23 mouse cellular contexts compared by ENCODE assay signal in the genomic region with DNA sequence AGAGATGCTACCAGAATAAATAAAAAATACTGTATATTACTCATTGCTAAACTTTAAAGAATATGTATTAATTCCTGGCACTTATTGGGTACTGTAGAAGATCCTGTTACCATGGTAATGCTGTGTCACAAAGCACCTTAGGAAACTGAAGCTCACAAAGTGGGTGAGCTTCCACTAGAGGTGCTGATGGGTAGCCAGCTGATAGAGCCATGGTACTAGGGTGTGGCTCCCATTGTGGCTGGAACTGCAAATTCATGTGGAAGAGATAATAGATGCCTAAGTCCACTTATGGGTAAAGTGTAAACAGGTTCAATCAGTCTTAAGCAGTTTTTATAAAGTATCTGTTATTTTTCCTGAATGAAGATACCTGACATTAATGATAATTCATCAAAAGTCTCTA.
A peak's percentile ranks its signal among the peaks of the same experiment; 100 is the strongest.
DNase-seq lines count a peak whose midpoint lies in the region; ATAC-seq and TF ChIP-seq lines count a peak whose summit lies in the region.
"Had no signal": no experiment of that assay in that cellular context is flagged by ENCODE, and none has a peak within 500 bp of the region (broad histone marks: within the 10 kb centered on the region; RNA-seq: fewer than 3 reads in every experiment).

No protein-coding gene starts in this region.

- no peak for DNase-seq in forebrain, postnatal 0 days
- DNase-seq in lung, postnatal 0 days (ENCODE audit: low spot score), result no peak
- DNase-seq in lung, adult 18-20 months, result no peak
- no peak for DNase-seq in liver, embryonic 13.5 days
- DNase-seq in kidney, adult 2 months, result no peak
- no peak for DNase-seq in B cell, adult 2 months
- DNase-seq in adrenal gland, adult 2 months, result no peak
- DNase-seq: adrenal gland, postnatal 10 days; cerebellum, adult 9-10 months; gastrocnemius, postnatal 14 days; heart, adult 18-20 months; heart, postnatal 14 days; kidney, adult 18-20 months; left cerebral cortex, postnatal 4 days had no signal

- peaks cover 6% of the 10 kb centered on the region; the same call in 1 of the 2 replicates for H3K4me1 ChIP-seq in forebrain, postnatal 0 days (ENCODE audit: insufficient read depth)
- peaks cover 12% of the 10 kb centered on the region for H3K4me1 ChIP-seq in forebrain, embryonic 13.5 days
- H3K4me1 ChIP-seq in lung, postnatal 0 days (ENCODE audit: insufficient read depth, low read depth, low read length), result no peaks in the 10 kb centered on the region
- no peaks in the 10 kb centered on the region for H3K4me1 ChIP-seq in liver, embryonic 13.5 days (replicated peaks)
- H3K4me1 ChIP-seq in kidney, adult 2 months (ENCODE audit: control insufficient read depth, insufficient read depth, low read length), result no peaks in the 10 kb centered on the region
- H3K4me1 ChIP-seq: heart, embryonic 13.5 days; limb, embryonic 15.5 days had no signal

- TF ChIP-seq EP300 in lung, postnatal 0 days (IDR thresholded peaks at IDR 0.05), result no peak

- H3K4me3 ChIP-seq in forebrain, postnatal 0 days (ENCODE audit: low read depth, low read length), result no peak overlapping the region
- H3K4me3 ChIP-seq in forebrain, embryonic 13.5 days, result no peak overlapping the region
- H3K4me3 ChIP-seq in lung, postnatal 0 days (ENCODE audit: low read depth, low read length), result no peak overlapping the region
- no peak overlapping the region for H3K4me3 ChIP-seq in liver, embryonic 13.5 days (replicated peaks)
- no peak overlapping the region for H3K4me3 ChIP-seq in kidney, adult 2 months (ENCODE audit: insufficient read depth, low read depth, low read length)
- H3K4me3 ChIP-seq: heart, embryonic 13.5 days; hindbrain, embryonic 12.5 days; limb, embryonic 15.5 days had no signal

- no peak overlapping the region for H3K4me2 ChIP-seq in forebrain, postnatal 0 days (ENCODE audit: low read depth)
- no peak overlapping the region for H3K4me2 ChIP-seq in forebrain, embryonic 13.5 days
- no peak overlapping the region for H3K4me2 ChIP-seq in lung, postnatal 0 days (replicated peaks; ENCODE audit: low read depth, low read length)
- no peak overlapping the region for H3K4me2 ChIP-seq in liver, embryonic 13.5 days
- H3K4me2 ChIP-seq: heart, embryonic 13.5 days; hindbrain, embryonic 12.5 days; limb, embryonic 15.5 days; midbrain, embryonic 11.5 days had no signal

- no peak for TF ChIP-seq POLR2A in kidney, adult 2 months (IDR thresholded peaks at IDR 0.05; ENCODE audit: low read depth, low read length)

- H3K9ac ChIP-seq in forebrain, postnatal 0 days, result no peak overlapping the region
- no peak overlapping the region for H3K9ac ChIP-seq in forebrain, embryonic 13.5 days
- no peak overlapping the region for H3K9ac ChIP-seq in lung, postnatal 0 days (replicated peaks; ENCODE audit: low read depth)
- no peak overlapping the region for H3K9ac ChIP-seq in liver, embryonic 13.5 days
- H3K9ac ChIP-seq: heart, embryonic 13.5 days; hindbrain, embryonic 12.5 days; limb, embryonic 15.5 days had no signal

- H3K27ac ChIP-seq in forebrain, postnatal 0 days (ENCODE audit: low read depth, low read length), result no peak overlapping the region
- H3K27ac ChIP-seq in forebrain, embryonic 13.5 days, result no peak overlapping the region
- H3K27ac ChIP-seq in lung, postnatal 0 days (ENCODE audit: low read length), result no peak overlapping the region
- H3K27ac ChIP-seq in liver, embryonic 13.5 days, result no peak overlapping the region
- H3K27ac ChIP-seq in kidney, adult 2 months (ENCODE audit: insufficient read depth, low read depth, low read length), result no peak overlapping the region
- H3K27ac ChIP-seq: heart, embryonic 13.5 days; hindbrain, embryonic 12.5 days; kidney, postnatal 0 days; limb, embryonic 15.5 days; macrophage had no signal

- H3K36me3 ChIP-seq in forebrain, postnatal 0 days (ENCODE audit: insufficient read depth), result no peaks in the 10 kb centered on the region
- no peaks in the 10 kb centered on the region for H3K36me3 ChIP-seq in forebrain, embryonic 13.5 days (ENCODE audit: poor library complexity, severe bottlenecking)
- no peaks in the 10 kb centered on the region for H3K36me3 ChIP-seq in lung, postnatal 0 days (ENCODE audit: insufficient read depth, low read length)
- peaks cover 25% of the 10 kb centered on the region for H3K36me3 ChIP-seq in liver, embryonic 13.5 days
- no peaks in the 10 kb centered on the region for H3K36me3 ChIP-seq in kidney, adult 2 months (ENCODE audit: control insufficient read depth, insufficient read depth, low read length)
- H3K36me3 ChIP-seq: heart, embryonic 13.5 days; hindbrain, embryonic 12.5 days; limb, embryonic 15.5 days had no signal

- TF ChIP-seq CTCF in forebrain, postnatal 0 days (IDR thresholded peaks at IDR 0.05; ENCODE audit: low read depth), result peak; percentile 25; the same call in 1 of the 2 replicates
- peak; percentile 3; the same call in 1 of the 2 replicates for TF ChIP-seq CTCF in lung, postnatal 0 days (IDR thresholded peaks at IDR 0.05)
- TF ChIP-seq CTCF in kidney, adult 2 months (conservative IDR thresholded peaks at IDR 0.05; ENCODE audit: insufficient read depth, insufficient read length, low read depth, low read length), result no peak

- no peak for ATAC-seq in forebrain, postnatal 0 days
- ATAC-seq in forebrain, embryonic 13.5 days, result no peak
- no peak for ATAC-seq in lung, postnatal 0 days
- ATAC-seq in liver, embryonic 13.5 days (ENCODE audit: low read depth), result peak; percentile 53
- ATAC-seq: activated CD4-positive, CD25-positive, alpha-beta regulatory T cell, adult 4 months; CD4-positive, CD25-positive, alpha-beta regulatory T cell, adult 4 months had no signal

- H3K9me3 ChIP-seq in forebrain, postnatal 0 days (ENCODE audit: low read length), result no peaks in the 10 kb centered on the region
- H3K9me3 ChIP-seq in forebrain, embryonic 13.5 days (replicated peaks), result no peaks in the 10 kb centered on the region
- no peaks in the 10 kb centered on the region for H3K9me3 ChIP-seq in lung, postnatal 0 days (ENCODE audit: low read length)
- H3K9me3 ChIP-seq in liver, embryonic 13.5 days (replicated peaks), result no peaks in the 10 kb centered on the region
- H3K9me3 ChIP-seq: heart, embryonic 13.5 days; hindbrain, embryonic 12.5 days; limb, embryonic 15.5 days had no signal

- H3K27me3 ChIP-seq in forebrain, postnatal 0 days (ENCODE audit: insufficient read depth, low read length), result no peaks in the 10 kb centered on the region
- no peaks in the 10 kb centered on the region for H3K27me3 ChIP-seq in forebrain, embryonic 13.5 days
- H3K27me3 ChIP-seq in lung, postnatal 0 days (replicated peaks; ENCODE audit: insufficient read depth, low read length), result no peaks in the 10 kb centered on the region
- no peaks in the 10 kb centered on the region for H3K27me3 ChIP-seq in liver, embryonic 13.5 days
- no peaks in the 10 kb centered on the region for H3K27me3 ChIP-seq in kidney, adult 2 months (replicated peaks; ENCODE audit: control insufficient read depth, insufficient read depth, low read length)
- H3K27me3 ChIP-seq: heart, embryonic 13.5 days; hindbrain, embryonic 12.5 days; limb, embryonic 15.5 days had no signal
